Mouse (Mus musculus): ENCODE measurements around the gene Arhgap24. TPM values are rescaled to one million over a fixed set of nuclear protein-coding genes. Genes with fewer than 3 reads are reported as not detected.

Gene Arhgap24
- total and polyA plus RNA-seq, 3 experiments: 34.7 to 51.6 (median 47.9) TPM

GRCm38 (mm10) chr5:102615249-102615648 lies 134.1 kb downstream of the Arhgap24 start:
- TF ChIP-seq ZNF384 (IDR thresholded peaks at IDR 0.05; ENCODE audit: low read depth, low read length) (no peak), MAX (IDR thresholded peaks at IDR 0.05; ENCODE audit: low read length) (no peak)
- DNase-seq (ENCODE audit: extremely low read depth): no peak
- no peaks in the 10 kb centered on the region for H3K79me2 ChIP-seq (replicated peaks; ENCODE audit: control insufficient read depth, extremely low read depth, insufficient read depth, poor library complexity, severe bottlenecking)
- peaks cover 0 to 29% of the 10 kb centered on the region in 2 experiments; a peak in 2 of 4 replicates for H3K4me1 ChIP-seq (ENCODE audit: control insufficient read depth in 1 of 2, insufficient read depth in 2 of 2)
- no peak overlapping the region for H3K4me2 ChIP-seq (ENCODE audit: insufficient read depth, low read depth, poor library complexity, severe bottlenecking)
- H3K4me3 ChIP-seq (replicated peaks in 1 of 3; ENCODE audit: low read depth in 2 of 3, low read length in 2 of 3, poor library complexity in 1 of 3): no peak overlapping the region
- dilution Hi-C loops (cut with MboI; ENCODE audit: extremely low pct_ligation_motif_present, extremely low pct_unique_long_range_greater_than_20kb, low sequenced_read_pairs) (no loop called here), in situ Hi-C loops (cut with MboI; ENCODE audit: low pct_ligation_motif_present, low pct_unique_long_range_greater_than_20kb, low sequenced_read_pairs) (no loop called here)
- H3K9me3 ChIP-seq (replicated peaks; ENCODE audit: low read length): no peaks in the 10 kb centered on the region
- H3K27me3 ChIP-seq (replicated peaks): no peaks in the 10 kb centered on the region
- no peak overlapping the region for H3K27ac ChIP-seq (ENCODE audit: insufficient read depth, low read depth)
- no peak overlapping the region for H3K9ac ChIP-seq (ENCODE audit: insufficient read depth, low read depth)
- H3K36me3 ChIP-seq (replicated peaks in 1 of 2; ENCODE audit: control insufficient read depth in 1 of 2, insufficient read depth in 1 of 2, low read length in 1 of 2): peaks cover 0 to 44% of the 10 kb centered on the region in 2 experiments

GRCm38 (mm10) chr5:102621036-102621435 lies 139.8 kb downstream of the Arhgap24 start:
- no peak for DNase-seq (ENCODE audit: extremely low read depth)

GRCm38 (mm10) chr5:102623807-102624435 lies 142.7 kb downstream of the Arhgap24 start:
- no peak overlapping the region for H3K27ac ChIP-seq (ENCODE audit: insufficient read depth, low read depth)
- DNase-seq (ENCODE audit: extremely low read depth): no peak
- dilution Hi-C loops (cut with MboI; ENCODE audit: extremely low pct_ligation_motif_present, extremely low pct_unique_long_range_greater_than_20kb, low sequenced_read_pairs): no loop called here
- H3K79me2 ChIP-seq (replicated peaks; ENCODE audit: control insufficient read depth, extremely low read depth, insufficient read depth, poor library complexity, severe bottlenecking): no peaks in the 10 kb centered on the region
- no peak for TF ChIP-seq TBP (conservative IDR thresholded peaks at IDR 0.05; ENCODE audit: low read depth, low read length)
- TF ChIP-seq ZMIZ1 (IDR thresholded peaks at IDR 0.05; ENCODE audit: low read depth, low read length): no peak
- TF ChIP-seq USF1 (IDR thresholded peaks at IDR 0.05; ENCODE audit: low read depth, low read length): no peak
- no peak for TF ChIP-seq MAX (IDR thresholded peaks at IDR 0.05; ENCODE audit: low read length)
- TF ChIP-seq JUN (IDR thresholded peaks at IDR 0.05; ENCODE audit: insufficient read depth, low read depth, low read length): no peak
- TF ChIP-seq CTCF (conservative IDR thresholded peaks at IDR 0.05 in 1 of 2, IDR thresholded peaks at IDR 0.05 in 1 of 2; ENCODE audit: low read depth in 2 of 2, low read length in 2 of 2): no peak
- no peak for TF ChIP-seq NRF1 (IDR thresholded peaks at IDR 0.05; ENCODE audit: low read depth, low read length)
- no peaks in the 10 kb centered on the region for H3K9me3 ChIP-seq (replicated peaks; ENCODE audit: low read length)
- in situ Hi-C loops (cut with MboI; ENCODE audit: low pct_ligation_motif_present, low pct_unique_long_range_greater_than_20kb, low sequenced_read_pairs): no loop called here
- H3K4me3 ChIP-seq (replicated peaks in 1 of 3; ENCODE audit: low read depth in 2 of 3, low read length in 2 of 3, poor library complexity in 1 of 3): no peak overlapping the region
- no peaks in the 10 kb centered on the region for H3K27me3 ChIP-seq (replicated peaks)
- H3K4me1 ChIP-seq (ENCODE audit: control insufficient read depth in 1 of 2, insufficient read depth in 2 of 2): peaks cover 0 to 11% of the 10 kb centered on the region in 2 experiments; a peak in 1 of 4 replicates
- peaks cover 8 to 77% of the 10 kb centered on the region in 2 experiments for H3K36me3 ChIP-seq (replicated peaks in 1 of 2; ENCODE audit: control insufficient read depth in 1 of 2, insufficient read depth in 1 of 2, low read length in 1 of 2)
- no peak overlapping the region for H3K4me2 ChIP-seq (ENCODE audit: insufficient read depth, low read depth, poor library complexity, severe bottlenecking)
- no peak overlapping the region for H3K9ac ChIP-seq (ENCODE audit: insufficient read depth, low read depth)

More at GRCm38 (mm10) chr5:102621036-102621435, 139.8 kb downstream of the Arhgap24 start:
- no peak overlapping the region for H3K9ac ChIP-seq (ENCODE audit: insufficient read depth, low read depth)
- H3K9me3 ChIP-seq (replicated peaks; ENCODE audit: low read length): no peaks in the 10 kb centered on the region
- no peak for TF ChIP-seq RCOR1 (conservative IDR thresholded peaks at IDR 0.05; ENCODE audit: low read depth, low read length)
- TF ChIP-seq MAX (IDR thresholded peaks at IDR 0.05; ENCODE audit: low read length): no peak
- TF ChIP-seq USF2 (conservative IDR thresholded peaks at IDR 0.05; ENCODE audit: low read depth, low read length): no peak
- TF ChIP-seq NELFE (IDR thresholded peaks at IDR 0.05; ENCODE audit: low read depth, low read length): no peak
- no peak for TF ChIP-seq JUN (IDR thresholded peaks at IDR 0.05; ENCODE audit: insufficient read depth, low read depth, low read length)
- TF ChIP-seq EP300 (IDR thresholded peaks at IDR 0.05; ENCODE audit: low read length): no peak
- TF ChIP-seq TBP (conservative IDR thresholded peaks at IDR 0.05; ENCODE audit: low read depth, low read length): no peak
- TF ChIP-seq RAD21 (IDR thresholded peaks at IDR 0.05; ENCODE audit: low read depth, low read length): no peak
- no peak for TF ChIP-seq IRF4 (IDR thresholded peaks at IDR 0.05; ENCODE audit: low read depth, low read length)
- TF ChIP-seq BHLHE40 (IDR thresholded peaks at IDR 0.05; ENCODE audit: low read depth, low read length): no peak
- TF ChIP-seq ZNF384 (IDR thresholded peaks at IDR 0.05; ENCODE audit: low read depth, low read length): no peak
- no peak for TF ChIP-seq MEF2A (IDR thresholded peaks at IDR 0.05; ENCODE audit: borderline replicate concordance, low read depth, low read length)
- H3K27me3 ChIP-seq (replicated peaks): no peaks in the 10 kb centered on the region
- H3K4me1 ChIP-seq (ENCODE audit: control insufficient read depth in 1 of 2, insufficient read depth in 2 of 2): peaks cover 0 to 17% of the 10 kb centered on the region in 2 experiments; a peak in 2 of 4 replicates
- dilution Hi-C loops (cut with MboI; ENCODE audit: extremely low pct_ligation_motif_present, extremely low pct_unique_long_range_greater_than_20kb, low sequenced_read_pairs): no loop called here
- H3K4me3 ChIP-seq (replicated peaks in 1 of 3; ENCODE audit: low read depth in 2 of 3, low read length in 2 of 3, poor library complexity in 1 of 3): no peak overlapping the region
- H3K36me3 ChIP-seq (replicated peaks in 1 of 2; ENCODE audit: control insufficient read depth in 1 of 2, insufficient read depth in 1 of 2, low read length in 1 of 2): peaks cover 3 to 63% of the 10 kb centered on the region in 2 experiments
- H3K27ac ChIP-seq (ENCODE audit: insufficient read depth, low read depth): no peak overlapping the region
- in situ Hi-C loops (cut with MboI; ENCODE audit: low pct_ligation_motif_present, low pct_unique_long_range_greater_than_20kb, low sequenced_read_pairs): no loop called here
- H3K79me2 ChIP-seq (replicated peaks; ENCODE audit: control insufficient read depth, extremely low read depth, insufficient read depth, poor library complexity, severe bottlenecking): no peaks in the 10 kb centered on the region
- no peak overlapping the region for H3K4me2 ChIP-seq (ENCODE audit: insufficient read depth, low read depth, poor library complexity, severe bottlenecking)
